Mouse (Mus musculus) midbrain, embryonic 14.5 days (tissue): Measurements from ENCODE around the gene 1700017B05Rik. TPM values are rescaled to one million over a fixed set of nuclear protein-coding genes. Genes with fewer than 3 reads are reported as not detected.
"Not testable (repeated sequence)": the region's sequence is repeated elsewhere in the genome, so short reads cannot be mapped to it uniquely, and the experiment has no call there.

Source experiments
- ATAC-seq: fragments of 200-750 bp; cut with Nextera tagmentation; 2 replicates; pipeline ENCODE4 v1.8.0; 2017; ENCODE audit warnings: moderate number of reproducible peaks, moderate library complexity; ENCODE audit not compliant: low FRiP score, low TSS enrichment
- DNase-seq: peaks from one replicate; pipeline ENCODE4 v3.0.0-alpha.2; 2015
- H3K27ac ChIP-seq: fragments of 300-500 bp; sonication (generic); replicated peaks from 2 replicates; pipeline ENCODE4 v1.5.1; 2014; ENCODE audit warnings: mild to moderate bottlenecking, low read depth, low read length, moderate library complexity
- H3K27me3 ChIP-seq: fragments of 300-500 bp; sonication (generic); 2 replicates; pipeline ENCODE4 v1.6.1; 2014; ENCODE audit warnings: low read length, control low read depth, mixed read lengths; ENCODE audit not compliant: control insufficient read depth, insufficient read depth
- H3K36me3 ChIP-seq: fragments of 300-500 bp; sonication (generic); 2 replicates; pipeline ENCODE4 v1.6.1; 2014; ENCODE audit warnings: low read length, control low read depth; ENCODE audit not compliant: control insufficient read depth, insufficient read depth
- H3K4me1 ChIP-seq: fragments of 300-500 bp; sonication (generic); 2 replicates; pipeline ENCODE4 v1.6.1; 2014; ENCODE audit warnings: mild to moderate bottlenecking, antibody characterized with exemption, low read length, control low read depth; ENCODE audit not compliant: control insufficient read depth, insufficient read depth
- H3K4me2 ChIP-seq: fragments of 300-500 bp; sonication (generic); 2 replicates; pipeline ENCODE4 v1.6.1; 2014; ENCODE audit warnings: mild to moderate bottlenecking, low read length, moderate library complexity
- H3K4me3 ChIP-seq: fragments of 300-500 bp; sonication (generic); replicated peaks from 2 replicates; pipeline ENCODE4 v1.5.1; 2014; ENCODE audit warnings: low read depth, low read length
- H3K9ac ChIP-seq: fragments of 300-500 bp; sonication (generic); replicated peaks from 2 replicates; pipeline ENCODE4 v1.6.1; 2014; ENCODE audit warnings: mild to moderate bottlenecking, low read length, moderate library complexity
- H3K9me3 ChIP-seq: fragments of 300-500 bp; sonication (generic); 2 replicates; pipeline ENCODE4 v1.6.1; 2016; ENCODE audit warnings: low read length, control low read depth, mixed read lengths; ENCODE audit not compliant: control insufficient read depth
- WGBS: fragments of 180-500 bp; shearing (Covaris S2); extraction: QIAGEN DNeasy Blood & Tissue Kit; methylation state at CpG from one replicate; pipeline ENCODE4 v1.1.7; 2014; 5-methylcytosine and 5-hydroxymethylcytosine counted together
- polyA plus RNA-seq: library from polyadenylated mRNA; unstranded; fragments of >200 nt; fragmentation: Nextera tagmentation; extraction: Ambion mirVana; gene quantifications from 2 replicates; pipeline ENCODE4 v1.2.1, GENCODE M21; 2014

1700017B05Rik gene
- 3.3 and 4.4 TPM in 2 replicates for polyA plus RNA-seq

DNA sequence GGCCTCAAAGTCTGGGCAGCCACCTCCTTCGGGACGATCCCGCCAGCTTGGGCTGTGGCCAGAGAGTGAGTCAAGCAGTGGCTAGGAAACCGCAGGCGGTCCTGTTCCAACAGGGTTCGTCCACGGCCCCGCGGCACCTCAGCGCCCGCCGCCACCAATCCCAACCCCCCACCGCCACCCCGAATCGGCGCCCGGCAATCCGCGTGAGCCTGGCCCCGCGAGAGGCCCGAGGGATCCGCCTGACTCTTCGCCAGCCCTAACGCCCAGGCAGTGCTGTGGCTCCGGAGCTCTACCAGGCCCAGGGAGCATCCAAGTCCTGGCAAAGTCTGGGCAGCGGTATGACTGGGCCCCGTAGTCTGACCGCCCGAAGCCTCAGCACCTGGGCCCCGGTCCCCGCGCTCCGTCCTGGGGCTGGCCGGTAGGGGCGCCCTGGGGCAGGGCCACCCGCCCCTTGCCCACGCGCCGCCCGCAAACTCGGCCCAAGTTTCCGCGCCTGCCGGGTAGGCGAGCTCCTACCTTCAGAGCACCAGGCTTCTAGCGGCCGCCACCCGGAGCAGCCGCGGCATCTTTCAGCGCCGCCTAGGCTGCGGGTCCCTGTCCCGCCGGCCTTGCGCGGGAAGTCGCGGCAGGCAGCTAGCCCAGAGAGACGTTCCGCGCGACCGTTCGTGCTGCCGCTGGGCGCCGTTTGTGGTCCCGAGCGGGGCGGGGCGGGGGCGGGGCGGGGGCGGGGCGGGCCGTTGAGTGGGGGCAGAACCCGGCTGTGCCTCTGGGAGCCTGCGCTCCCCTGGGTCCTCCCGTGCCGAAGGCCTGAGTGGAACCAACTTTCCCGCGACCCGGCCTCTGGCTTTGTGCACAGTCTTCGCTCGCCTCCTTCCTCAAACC, at the start of gene 1700017B05Rik:
Gene 1700017B05Rik (minus strand): TSS at position 700 of the 882 bp plus-strand sequence.
- H3K27me3 ChIP-seq = no peaks in the 10 kb centered on the region
- H3K27ac ChIP-seq = no peak within 1 kb of the TSS
- H3K9me3 ChIP-seq = no peaks in the 10 kb centered on the region
- H3K4me3 ChIP-seq = peak within 1 kb of the TSS; percentile 58
- DNase-seq (peak; percentile 74), ATAC-seq (peak; percentile 71)
- peak within 1 kb of the TSS; percentile 68 for H3K9ac ChIP-seq
- peaks cover 23% of the 10 kb centered on the region for H3K4me1 ChIP-seq
- WGBS = under 1% methylated on average over 85 of the region's 87 CpGs
- no peaks in the 10 kb centered on the region for H3K36me3 ChIP-seq
- peak within 1 kb of the TSS; percentile 96 for H3K4me2 ChIP-seq

DNA sequence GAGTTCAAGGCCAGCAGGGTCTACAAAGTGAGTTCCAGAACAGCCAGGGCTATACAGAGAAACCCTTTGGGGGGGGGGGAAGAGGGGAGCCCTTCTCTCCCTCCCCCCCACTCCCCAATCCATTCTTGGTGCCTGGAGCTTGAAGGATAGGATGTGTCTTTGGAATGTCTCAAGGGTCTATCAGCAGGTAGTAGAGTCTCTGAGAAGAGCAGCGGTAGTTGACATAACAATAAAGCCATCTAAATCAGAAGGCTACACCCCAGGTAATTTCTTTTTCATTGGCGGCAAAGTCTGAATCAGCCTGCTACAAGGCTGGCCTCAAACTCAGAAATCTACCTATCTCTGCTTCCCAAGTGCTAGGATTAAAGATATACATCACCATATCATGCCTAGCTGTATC, 48.5 kb upstream of the 1700017B05Rik start:
- WGBS = 91% methylated on average over 2 of the region's 2 CpGs

DNA sequence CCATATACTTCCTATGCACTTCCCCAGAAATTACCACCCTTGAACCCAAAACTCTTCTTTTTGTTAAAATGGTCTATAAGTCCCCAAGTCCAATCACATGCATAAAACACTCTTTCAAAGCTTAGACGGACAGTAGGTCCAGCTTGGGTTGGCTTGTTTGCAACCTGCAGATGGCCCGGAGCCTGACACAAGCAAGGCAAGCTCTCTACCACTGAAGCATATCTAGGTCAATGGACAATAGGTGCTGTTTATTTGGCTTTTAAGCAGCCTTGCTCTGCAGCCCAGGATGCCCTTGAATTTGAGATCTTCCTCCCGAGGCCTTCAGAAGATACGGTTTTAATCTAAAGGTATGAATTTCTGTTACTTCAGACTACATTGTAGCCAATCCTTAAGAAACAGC, 46.9 kb upstream of the 1700017B05Rik start:
- Histone ChIP-seq H3K9ac (no peak overlapping the region), H3K27ac (no peak overlapping the region), H3K36me3 (no peaks in the 10 kb centered on the region), H3K4me2 (no peak overlapping the region), H3K9me3 (no peaks in the 10 kb centered on the region), H3K4me1 (no peaks in the 10 kb centered on the region), H3K27me3 (no peaks in the 10 kb centered on the region), H3K4me3 (no peak overlapping the region)
- ATAC-seq (no peak), DNase-seq (no peak)
- WGBS = 93% methylated on average over 4 of the region's 4 CpGs

More for the DNA sequence above, 48.5 kb upstream of the 1700017B05Rik start:
- Histone ChIP-seq H3K36me3 (no peaks in the 10 kb centered on the region), H3K27ac (no peak overlapping the region), H3K9ac (no peak overlapping the region), H3K9me3 (no peaks in the 10 kb centered on the region), H3K4me2 (no peak overlapping the region), H3K4me3 (no peak overlapping the region), H3K4me1 (no peaks in the 10 kb centered on the region), H3K27me3 (no peaks in the 10 kb centered on the region)
- DNase-seq (no peak), ATAC-seq (no peak)

DNA sequence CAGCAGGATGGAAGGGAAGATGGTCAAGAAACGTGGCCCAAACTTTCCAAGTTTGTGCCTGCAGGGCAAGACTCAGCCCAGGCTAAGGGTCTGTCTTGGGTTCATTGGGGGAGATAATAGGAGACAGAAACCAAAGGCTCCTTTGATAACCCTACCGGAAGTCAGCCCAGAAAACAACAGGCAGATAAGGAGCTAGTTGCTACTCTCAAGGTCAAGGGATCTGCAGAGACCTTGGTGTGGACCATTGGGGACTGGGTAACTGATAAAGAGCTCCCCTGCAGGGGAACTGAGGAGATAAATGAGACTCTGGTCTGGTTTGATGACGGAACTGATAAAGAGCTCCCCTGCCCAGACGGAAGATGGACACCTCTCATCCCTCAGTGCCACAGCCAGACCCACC, 45.0 kb upstream of the 1700017B05Rik start:
- Histone ChIP-seq H3K27ac (no peak overlapping the region), H3K36me3 (no peaks in the 10 kb centered on the region)
- 89% methylated on average over 4 of the region's 4 CpGs for WGBS

DNA sequence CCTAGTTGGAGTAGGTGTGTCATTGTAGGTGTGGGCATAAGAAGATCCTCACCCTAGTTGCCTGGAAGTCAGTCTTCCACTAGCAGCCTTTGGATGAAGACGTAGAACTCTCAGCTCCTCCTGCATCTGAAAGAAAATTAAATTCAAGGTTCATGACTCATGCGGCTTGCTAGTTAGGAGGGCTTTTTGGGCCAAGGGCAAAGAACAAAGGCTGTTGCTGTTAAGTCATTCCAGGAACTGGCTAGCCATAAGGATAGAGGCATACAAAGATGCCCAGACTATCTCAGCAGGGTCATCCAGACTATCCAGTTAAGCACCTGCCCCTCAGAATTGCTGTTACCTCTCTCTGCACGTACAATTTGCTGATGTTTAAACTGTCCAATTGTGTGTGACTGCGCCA, 42.3 kb upstream of the 1700017B05Rik start:
- H3K36me3 ChIP-seq, H3K27me3 ChIP-seq, ATAC-seq, H3K4me2 ChIP-seq, DNase-seq, H3K27ac ChIP-seq, H3K4me1 ChIP-seq, H3K9ac ChIP-seq, H3K9me3 ChIP-seq, H3K4me3 ChIP-seq: not testable (repeated sequence)
- 93% methylated on average over 4 of the region's 4 CpGs for WGBS

More for the DNA sequence above, 45.0 kb upstream of the 1700017B05Rik start:
- Histone ChIP-seq H3K4me3 (no peak overlapping the region), H3K9me3 (no peaks in the 10 kb centered on the region), H3K4me2 (no peak overlapping the region), H3K4me1 (no peaks in the 10 kb centered on the region), H3K27me3 (no peaks in the 10 kb centered on the region), H3K9ac (no peak overlapping the region)
- ATAC-seq = no peak
- DNase-seq = no peak

DNA sequence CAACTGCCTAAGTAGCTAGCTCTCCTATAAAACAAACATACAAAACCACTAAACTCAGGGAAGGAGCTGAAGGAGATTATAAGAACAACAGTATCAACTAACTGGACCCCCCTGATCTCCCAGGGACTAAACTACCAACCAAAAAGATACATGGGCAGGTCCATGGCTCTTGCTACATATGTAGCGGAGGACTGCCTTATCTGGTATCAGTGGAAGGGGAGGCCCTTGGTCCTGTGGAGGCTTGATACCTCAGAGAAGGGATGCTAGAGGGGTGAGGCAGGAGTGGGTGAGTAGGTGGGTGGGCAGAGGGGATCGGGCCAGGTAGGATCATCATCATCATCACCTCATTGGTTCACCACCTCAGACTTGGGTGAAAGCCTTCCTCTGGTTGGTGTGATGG, 41.8 kb upstream of the 1700017B05Rik start:
- no peak for DNase-seq
- Histone ChIP-seq H3K27me3 (no peaks in the 10 kb centered on the region), H3K4me3 (no peak overlapping the region), H3K36me3 (no peaks in the 10 kb centered on the region), H3K9ac (no peak overlapping the region), H3K9me3 (no peaks in the 10 kb centered on the region), H3K4me1 (no peaks in the 10 kb centered on the region), H3K27ac (no peak overlapping the region), H3K4me2 (no peak overlapping the region)
- WGBS = 91% methylated on average over 2 of the region's 2 CpGs
- ATAC-seq = no peak

DNA sequence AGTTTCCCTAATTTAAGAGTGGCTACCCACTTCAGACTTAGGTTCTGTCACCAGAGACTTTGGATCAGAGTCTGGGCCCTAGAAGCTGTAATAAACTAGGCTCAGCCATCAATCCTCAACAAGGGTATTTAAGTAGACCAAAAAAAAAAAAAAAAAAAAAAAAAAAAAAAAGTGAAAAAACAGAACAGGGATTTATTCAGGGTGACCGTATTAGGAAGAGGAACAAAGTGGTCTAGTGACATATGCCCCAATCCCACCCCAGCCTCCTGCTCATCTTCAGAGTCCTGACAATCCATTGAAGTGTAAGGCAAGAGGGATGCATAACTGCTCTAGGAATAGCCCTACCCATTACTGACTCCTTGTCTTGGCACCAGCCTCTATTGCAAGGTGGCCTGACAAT, 40.9 kb upstream of the 1700017B05Rik start:
- no peaks in the 10 kb centered on the region for H3K36me3 ChIP-seq
- ATAC-seq = no peak
- no peaks in the 10 kb centered on the region for H3K9me3 ChIP-seq
- WGBS = 91% methylated on average over 1 of the region's 1 CpGs
- H3K4me1 ChIP-seq = no peaks in the 10 kb centered on the region
- H3K27ac ChIP-seq = no peak overlapping the region
- no peak overlapping the region for H3K9ac ChIP-seq
- no peaks in the 10 kb centered on the region for H3K27me3 ChIP-seq
- H3K4me3 ChIP-seq = no peak overlapping the region
- no peak overlapping the region for H3K4me2 ChIP-seq
- no peak for DNase-seq

DNA sequence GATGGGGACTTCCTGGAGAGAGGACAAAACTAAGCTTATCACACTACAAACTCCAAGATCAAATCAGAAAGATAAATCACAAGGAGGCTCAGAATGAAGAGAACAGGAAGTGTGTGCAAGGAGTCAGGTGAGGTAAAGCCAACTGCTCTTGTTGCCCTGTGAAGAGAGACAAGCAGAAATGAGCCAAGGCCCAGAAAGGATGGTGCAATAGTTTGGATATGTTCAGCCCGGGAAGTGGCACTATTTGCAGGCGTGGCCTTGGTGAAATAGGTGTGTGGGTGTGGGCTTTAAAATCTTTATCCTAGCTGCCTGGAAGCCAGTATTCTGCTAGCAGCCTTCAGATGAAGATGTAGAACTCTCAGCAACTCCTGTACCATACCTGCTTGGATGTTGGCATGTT, 38.4 kb upstream of the 1700017B05Rik start:
- WGBS = 85% methylated on average over 2 of the region's 2 CpGs
- ATAC-seq = no peak
- no peak overlapping the region for H3K4me2 ChIP-seq
- H3K27me3 ChIP-seq = no peaks in the 10 kb centered on the region
- H3K27ac ChIP-seq = no peak overlapping the region
- no peaks in the 10 kb centered on the region for H3K4me1 ChIP-seq
- H3K9ac ChIP-seq = no peak overlapping the region
- H3K36me3 ChIP-seq = no peaks in the 10 kb centered on the region
- H3K4me3 ChIP-seq = no peak overlapping the region
- H3K9me3 ChIP-seq = no peaks in the 10 kb centered on the region
- DNase-seq = no peak
